Mouse (Mus musculus): Measurements from ENCODE around the gene Hgf. TPM values are rescaled to one million over a fixed set of nuclear protein-coding genes. Genes with fewer than 3 reads are reported as not detected.

Gene Hgf
- polyA plus RNA-seq, 1 experiment from 2014 or later, result 0.93 TPM

Other genes with a start within 250 kb of the Hgf start
- gene Gm28710, start 238.3 kb downstream of the Hgf start, polyA plus RNA-seq (2014; fragmentation: Nextera tagmentation; extraction: Ambion mirVana), result not detected in 2 replicates